15 mouse cellular contexts compared by ENCODE assay signal in the genomic region with DNA sequence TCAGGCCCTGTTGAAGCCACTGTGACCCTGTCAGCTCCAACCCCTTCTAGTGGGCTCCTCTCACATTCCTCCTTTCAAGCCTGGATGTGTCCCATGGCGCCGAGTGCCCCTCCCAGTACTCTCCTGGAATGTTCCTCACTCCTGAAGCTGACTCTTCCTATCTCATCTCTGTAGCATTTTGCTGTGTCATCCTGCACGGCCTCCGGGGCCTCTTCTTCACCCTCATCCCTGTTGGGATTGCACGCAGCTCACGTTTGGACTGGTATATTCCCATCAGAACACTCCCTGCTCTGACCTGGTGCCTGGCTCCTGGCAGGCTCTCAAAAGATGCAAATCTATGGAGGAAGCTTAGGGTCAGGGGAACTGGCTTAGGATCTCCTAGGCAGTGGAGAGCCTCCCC. TPM values are rescaled to one million over a fixed set of nuclear protein-coding genes. Genes with fewer than 3 reads are reported as not detected.
DNase-seq lines count a peak whose midpoint lies in the region; ATAC-seq lines count a peak whose summit lies in the region.
"Had no signal": no experiment of that assay in that cellular context is flagged by ENCODE, and none has a peak within 500 bp of the region (broad histone marks: within the 10 kb centered on the region; RNA-seq: fewer than 3 reads in every experiment).

No protein-coding gene starts in this region.

- 0 out of 2 replicates have a peak, but pooled peaks cover 5% of the 10 kb centered on the region for H3K27me3 ChIP-seq in hindbrain, embryonic 13.5 days
- no peaks in the 10 kb centered on the region for H3K27me3 ChIP-seq in hindbrain, embryonic 11.5 days (ENCODE audit: control insufficient read depth, insufficient read depth, low read length)
- H3K27me3 ChIP-seq: limb, embryonic 12.5 days had no signal

- no peak for DNase-seq in hindbrain, embryonic 11.5 days (ENCODE audit: low spot score)
- DNase-seq in urinary bladder, postnatal 14 days (ENCODE audit: low spot score), result peak; percentile 70
- no peak for DNase-seq in urinary bladder, adult 2 months (ENCODE audit: low spot score)
- no peak for DNase-seq in gastrocnemius, adult 18-20 months (ENCODE audit: low spot score)
- no peak for DNase-seq in left cerebral cortex, adult 9 months (ENCODE audit: low spot score in 2 of 2)
- DNase-seq: cerebellum, postnatal 10 days; heart, postnatal 10 days; kidney, adult 2 months had no signal

- peak overlapping the region; percentile 46 for H3K9ac ChIP-seq in hindbrain, embryonic 13.5 days
- H3K9ac ChIP-seq in hindbrain, embryonic 11.5 days (ENCODE audit: low read depth, low read length), result no peak overlapping the region
- H3K9ac ChIP-seq: limb, embryonic 12.5 days had no signal

- no peaks in the 10 kb centered on the region for H3K9me3 ChIP-seq in hindbrain, embryonic 13.5 days
- no peaks in the 10 kb centered on the region for H3K9me3 ChIP-seq in hindbrain, embryonic 11.5 days (ENCODE audit: control insufficient read depth, low read length)
- H3K9me3 ChIP-seq: limb, embryonic 12.5 days had no signal

- H3K4me2 ChIP-seq in hindbrain, embryonic 13.5 days, result no peak overlapping the region
- no peak overlapping the region for H3K4me2 ChIP-seq in hindbrain, embryonic 11.5 days (replicated peaks; ENCODE audit: low read depth, low read length)
- H3K4me2 ChIP-seq: limb, embryonic 12.5 days had no signal

- peaks cover 26% of the 10 kb centered on the region for H3K4me1 ChIP-seq in hindbrain, embryonic 13.5 days (replicated peaks)
- H3K4me1 ChIP-seq in hindbrain, embryonic 11.5 days (replicated peaks; ENCODE audit: control insufficient read depth, insufficient read depth, low read length), result 0 out of 2 replicates have a peak, but pooled peaks cover 4% of the 10 kb centered on the region

- 69% methylated on average over 6 of the region's 6 CpGs for WGBS in hindbrain, embryonic 13.5 days
- WGBS in hindbrain, embryonic 11.5 days, result 66% methylated on average over 6 of the region's 6 CpGs

- ATAC-seq in hindbrain, embryonic 13.5 days (ENCODE audit: low FRiP score), result no peak
- no peak for ATAC-seq in hindbrain, embryonic 11.5 days (ENCODE audit: low FRiP score)
- ATAC-seq in erythroid progenitor cell, adult 5-6 weeks (replicated peaks; ENCODE audit: low FRiP score, poor library complexity, severe bottlenecking), result peak; percentile 71
- ATAC-seq: CD4-positive, CD25-positive, alpha-beta regulatory T cell, adult 4 months had no signal

- H3K4me3 ChIP-seq in hindbrain, embryonic 13.5 days, result no peak overlapping the region
- H3K4me3 ChIP-seq in hindbrain, embryonic 11.5 days (ENCODE audit: low read depth, low read length), result no peak overlapping the region
- H3K4me3 ChIP-seq: limb, embryonic 12.5 days had no signal

- no peaks in the 10 kb centered on the region for H3K36me3 ChIP-seq in hindbrain, embryonic 13.5 days
- H3K36me3 ChIP-seq in hindbrain, embryonic 11.5 days (ENCODE audit: control insufficient read depth, insufficient read depth, low read length), result no peaks in the 10 kb centered on the region

- H3K27ac ChIP-seq in hindbrain, embryonic 13.5 days, result no peak overlapping the region
- H3K27ac ChIP-seq in hindbrain, embryonic 11.5 days (ENCODE audit: low read depth, low read length), result no peak overlapping the region
- H3K27ac ChIP-seq: limb, embryonic 12.5 days had no signal

RNA-seq across cellular contexts. Expression of a gene that starts 2.8 kb away (rescaled TPM):
- polyA plus RNA-seq in hindbrain, embryonic 13.5 days (2015; fragmentation: Nextera tagmentation; extraction: Ambion mirVana), result 22.6 and 24.2 TPM in 2 replicates
- 67.7 and 68.3 TPM in 2 replicates for polyA plus RNA-seq in hindbrain, embryonic 11.5 days (2014; fragmentation: Nextera tagmentation; extraction: Ambion mirVana)
- polyA plus RNA-seq in urinary bladder, adult 2 months (2012; rRNA removed), result 32.8 and 41.0 TPM in 2 replicates
- 64.9 and 72.5 TPM in 2 replicates for total RNA-seq in erythroid progenitor cell, adult 5-6 weeks (2015; ENCODE audit: low replicate concordance)
- 55.1 and 71.9 TPM in 2 replicates for total RNA-seq in erythroid progenitor cell, adult 5-6 weeks (2017; ENCODE audit: low replicate concordance)
- total RNA-seq in gastrocnemius, adult 18-20 months (2021), result 1 to 10 TPM; 6.2 to 8.7 TPM

RNA-seq across cellular contexts. Expression of a gene that starts 19.2 kb away (rescaled TPM):
- not detected in 2 replicates for polyA plus RNA-seq in hindbrain, embryonic 13.5 days (2015; fragmentation: Nextera tagmentation; extraction: Ambion mirVana)
- polyA plus RNA-seq in hindbrain, embryonic 11.5 days (2014; fragmentation: Nextera tagmentation; extraction: Ambion mirVana), result not detected in 2 replicates
- polyA plus RNA-seq in urinary bladder, adult 2 months (2012; rRNA removed), result 0.12 and 0.21 TPM in 2 replicates
- not detected in 2 replicates for total RNA-seq in erythroid progenitor cell, adult 5-6 weeks (2015; ENCODE audit: low replicate concordance)
- not detected in 2 replicates for total RNA-seq in erythroid progenitor cell, adult 5-6 weeks (2017; ENCODE audit: low replicate concordance)
- not detected for total RNA-seq in gastrocnemius, adult 18-20 months (2021)
- total RNA-seq: heart, postnatal 10 days had no signal
- polyA plus RNA-seq: brain, embryonic 14.5 days; CD4-positive, CD25-positive, alpha-beta regulatory T cell, adult 4 months; frontal cortex, adult 2 months; kidney, adult 2 months; limb, embryonic 12.5 days; thymus, postnatal 0 days had no signal

RNA-seq across cellular contexts. Expression of a gene that starts 42.2 kb away (rescaled TPM):
- 11.5 and 12.4 TPM in 2 replicates for polyA plus RNA-seq in hindbrain, embryonic 13.5 days (2015; fragmentation: Nextera tagmentation; extraction: Ambion mirVana)
- polyA plus RNA-seq in hindbrain, embryonic 11.5 days (2014; fragmentation: Nextera tagmentation; extraction: Ambion mirVana), result 3.4 TPM in 2 replicates
- polyA plus RNA-seq in urinary bladder, adult 2 months (2012; rRNA removed), result 22.9 and 26.2 TPM in 2 replicates
- total RNA-seq in erythroid progenitor cell, adult 5-6 weeks (2015; ENCODE audit: low replicate concordance), result 0.72 TPM in 1 of 2 replicates, not detected in the other
- not detected in 2 replicates for total RNA-seq in erythroid progenitor cell, adult 5-6 weeks (2017; ENCODE audit: low replicate concordance)
- 10 to 100 TPM in 1 of 2 experiments, 1 to 10 TPM in 1; 8.9 to 11.2 TPM for total RNA-seq in gastrocnemius, adult 18-20 months (2021)

RNA-seq across cellular contexts. Expression of a gene that starts 48.9 kb away (rescaled TPM):
- 3.3 and 4.7 TPM in 2 replicates for polyA plus RNA-seq in hindbrain, embryonic 13.5 days (2015; fragmentation: Nextera tagmentation; extraction: Ambion mirVana)
- 3.8 and 4.2 TPM in 2 replicates for polyA plus RNA-seq in hindbrain, embryonic 11.5 days (2014; fragmentation: Nextera tagmentation; extraction: Ambion mirVana)
- polyA plus RNA-seq in urinary bladder, adult 2 months (2012; rRNA removed), result 116 and 118 TPM in 2 replicates
- total RNA-seq in erythroid progenitor cell, adult 5-6 weeks (2015; ENCODE audit: low replicate concordance), result 38.1 and 49.7 TPM in 2 replicates
- 63.8 and 64.3 TPM in 2 replicates for total RNA-seq in erythroid progenitor cell, adult 5-6 weeks (2017; ENCODE audit: low replicate concordance)
- total RNA-seq in gastrocnemius, adult 18-20 months (2021), result 10 to 100 TPM; 89.8 to 91.1 TPM

RNA-seq across cellular contexts. Expression of a gene that starts 54.0 kb away (rescaled TPM):
- polyA plus RNA-seq in hindbrain, embryonic 13.5 days (2015; fragmentation: Nextera tagmentation; extraction: Ambion mirVana), result 128 and 137 TPM in 2 replicates
- 154 and 171 TPM in 2 replicates for polyA plus RNA-seq in hindbrain, embryonic 11.5 days (2014; fragmentation: Nextera tagmentation; extraction: Ambion mirVana)
- polyA plus RNA-seq in urinary bladder, adult 2 months (2012; rRNA removed), result 87.5 and 102 TPM in 2 replicates
- 25.9 and 71.7 TPM in 2 replicates for total RNA-seq in erythroid progenitor cell, adult 5-6 weeks (2015; ENCODE audit: low replicate concordance)
- total RNA-seq in erythroid progenitor cell, adult 5-6 weeks (2017; ENCODE audit: low replicate concordance), result 43.9 and 168 TPM in 2 replicates
- 10 to 100 TPM; 76.3 to 85.1 TPM for total RNA-seq in gastrocnemius, adult 18-20 months (2021)
